Mouse (Mus musculus): ENCODE results near the gene Dnal1. TPM values are rescaled to one million over a fixed set of nuclear protein-coding genes. Genes with fewer than 3 reads are reported as not detected.

The Dnal1 gene
- polyA plus RNA-seq, 1 experiment: 0.44 TPM

- H3K36me3 ChIP-seq (replicated peaks; ENCODE audit: low read length): peaks cover 2% of the 10 kb centered on the region
Measured at GRCm38 (mm10) chr12:84125892-84126291, 11.7 kb downstream of the Dnal1 start.

GRCm38 (mm10) chr12:84126899-84127298 is 12.7 kb downstream of the Dnal1 start:
- no peak for TF ChIP-seq FLI1 (IDR thresholded peaks at IDR 0.05; ENCODE audit: low read length)
- no peak for TF ChIP-seq GATA1 (IDR thresholded peaks at IDR 0.05; ENCODE audit: borderline replicate concordance, low read length)
- Histone ChIP-seq H3K4me1 (peaks cover 10% of the 10 kb centered on the region), H3K4me3 (replicated peaks) (no peak overlapping the region), H3K9me3 (no peaks in the 10 kb centered on the region), H3K36me3 (replicated peaks; ENCODE audit: low read length) (peaks cover 2% of the 10 kb centered on the region), H3K27me3 (replicated peaks) (no peaks in the 10 kb centered on the region)

More at GRCm38 (mm10) chr12:84125892-84126291, 11.7 kb downstream of the Dnal1 start:
- Histone ChIP-seq H3K27me3 (replicated peaks) (no peaks in the 10 kb centered on the region), H3K4me1 (peaks cover 10% of the 10 kb centered on the region), H3K9me3 (no peaks in the 10 kb centered on the region), H3K4me3 (replicated peaks) (no peak overlapping the region)
- no peak for TF ChIP-seq GATA1 (IDR thresholded peaks at IDR 0.05; ENCODE audit: borderline replicate concordance, low read length)
- TF ChIP-seq FLI1 (IDR thresholded peaks at IDR 0.05; ENCODE audit: low read length): no peak

GRCm38 (mm10) chr12:84128576-84128975 is 14.4 kb downstream of the Dnal1 start:
- no peak for TF ChIP-seq GATA1 (IDR thresholded peaks at IDR 0.05; ENCODE audit: borderline replicate concordance, low read length)
- TF ChIP-seq FLI1 (IDR thresholded peaks at IDR 0.05; ENCODE audit: low read length): no peak
- peaks cover 2% of the 10 kb centered on the region for H3K36me3 ChIP-seq (replicated peaks; ENCODE audit: low read length)
- H3K27me3 ChIP-seq (replicated peaks): no peaks in the 10 kb centered on the region
- peaks cover 10% of the 10 kb centered on the region for H3K4me1 ChIP-seq
- H3K4me3 ChIP-seq (replicated peaks): no peak overlapping the region
- no peaks in the 10 kb centered on the region for H3K9me3 ChIP-seq

GRCm38 (mm10) chr12:84129931-84130330 is 15.8 kb downstream of the Dnal1 start:
- peaks cover 2% of the 10 kb centered on the region for H3K36me3 ChIP-seq (replicated peaks; ENCODE audit: low read length)
- H3K4me1 ChIP-seq: peaks cover 10% of the 10 kb centered on the region
- no peak for TF ChIP-seq FLI1 (IDR thresholded peaks at IDR 0.05; ENCODE audit: low read length)
- TF ChIP-seq GATA1 (IDR thresholded peaks at IDR 0.05; ENCODE audit: borderline replicate concordance, low read length): no peak
- no peaks in the 10 kb centered on the region for H3K27me3 ChIP-seq (replicated peaks)
- no peaks in the 10 kb centered on the region for H3K9me3 ChIP-seq
- H3K4me3 ChIP-seq (replicated peaks): no peak overlapping the region

GRCm38 (mm10) chr12:84132265-84132664 is 18.1 kb downstream of the Dnal1 start:
- H3K4me3 ChIP-seq (replicated peaks): no peak overlapping the region
- peaks cover 6% of the 10 kb centered on the region for H3K36me3 ChIP-seq (replicated peaks; ENCODE audit: low read length)
- no peaks in the 10 kb centered on the region for H3K9me3 ChIP-seq
- TF ChIP-seq GATA1 (IDR thresholded peaks at IDR 0.05; ENCODE audit: borderline replicate concordance, low read length): no peak
- no peak for TF ChIP-seq FLI1 (IDR thresholded peaks at IDR 0.05; ENCODE audit: low read length)
- peaks cover 14% of the 10 kb centered on the region for H3K4me1 ChIP-seq
- H3K27me3 ChIP-seq (replicated peaks): no peaks in the 10 kb centered on the region

GRCm38 (mm10) chr12:84137131-84137530 is 23.0 kb downstream of the Dnal1 start:
- TF ChIP-seq FLI1 (IDR thresholded peaks at IDR 0.05; ENCODE audit: low read length) (no peak), GATA1 (IDR thresholded peaks at IDR 0.05; ENCODE audit: borderline replicate concordance, low read length) (no peak)
- no peaks in the 10 kb centered on the region for H3K27me3 ChIP-seq (replicated peaks)
- H3K4me3 ChIP-seq (replicated peaks): no peak overlapping the region
- no peaks in the 10 kb centered on the region for H3K9me3 ChIP-seq
- H3K4me1 ChIP-seq: peaks cover 4% of the 10 kb centered on the region; the same call in 1 of the 2 replicates
- peaks cover 4% of the 10 kb centered on the region for H3K36me3 ChIP-seq (replicated peaks; ENCODE audit: low read length)

GRCm38 (mm10) chr12:84140135-84140534 is 26.0 kb downstream of the Dnal1 start:
- H3K27me3 ChIP-seq (replicated peaks): no peaks in the 10 kb centered on the region
- no peak overlapping the region for H3K4me3 ChIP-seq (replicated peaks)
- no peaks in the 10 kb centered on the region for H3K9me3 ChIP-seq
- TF ChIP-seq FLI1 (IDR thresholded peaks at IDR 0.05; ENCODE audit: low read length) (no peak), GATA1 (IDR thresholded peaks at IDR 0.05; ENCODE audit: borderline replicate concordance, low read length) (no peak)
- peaks cover 4% of the 10 kb centered on the region; the same call in 1 of the 2 replicates for H3K4me1 ChIP-seq
- peaks cover 4% of the 10 kb centered on the region for H3K36me3 ChIP-seq (replicated peaks; ENCODE audit: low read length)

GRCm38 (mm10) chr12:84141271-84141670 is 27.1 kb downstream of the Dnal1 start:
- no peaks in the 10 kb centered on the region for H3K27me3 ChIP-seq (replicated peaks)
- peaks cover 3% of the 10 kb centered on the region for H3K36me3 ChIP-seq (replicated peaks; ENCODE audit: low read length)
- TF ChIP-seq FLI1 (IDR thresholded peaks at IDR 0.05; ENCODE audit: low read length): no peak
- TF ChIP-seq GATA1 (IDR thresholded peaks at IDR 0.05; ENCODE audit: borderline replicate concordance, low read length): no peak
- peaks cover 1% of the 10 kb centered on the region for H3K4me1 ChIP-seq
- no peak overlapping the region for H3K4me3 ChIP-seq (replicated peaks)
- no peaks in the 10 kb centered on the region for H3K9me3 ChIP-seq

- peaks cover 12% of the 10 kb centered on the region for H3K36me3 ChIP-seq (replicated peaks; ENCODE audit: low read length)
- H3K4me1 ChIP-seq: peaks cover 6% of the 10 kb centered on the region
- H3K9me3 ChIP-seq: no peaks in the 10 kb centered on the region
- no peak overlapping the region for H3K4me3 ChIP-seq (replicated peaks)
- H3K27me3 ChIP-seq (replicated peaks): no peaks in the 10 kb centered on the region
- TF ChIP-seq GATA1 (IDR thresholded peaks at IDR 0.05; ENCODE audit: borderline replicate concordance, low read length): no peak
- no peak for TF ChIP-seq FLI1 (IDR thresholded peaks at IDR 0.05; ENCODE audit: low read length)
Measured at GRCm38 (mm10) chr12:84142281-84143050, 28.3 kb downstream of the Dnal1 start.

GRCm38 (mm10) chr12:84147954-84148621 is 33.9 kb downstream of the Dnal1 start, which contains the start of gene Pnma1:
Gene Pnma1, minus strand, starts transcription at chr12:84148489.
- Histone ChIP-seq H3K4me1 (peaks cover 24% of the 10 kb centered on the region), H3K9me3 (no peaks in the 10 kb centered on the region), H3K36me3 (replicated peaks; ENCODE audit: low read length) (peaks cover 66% of the 10 kb centered on the region), H3K4me3 (replicated peaks) (peak within 1 kb of the TSS; percentile 42), H3K27me3 (replicated peaks) (no peaks in the 10 kb centered on the region)
- TF ChIP-seq GATA1 (IDR thresholded peaks at IDR 0.05; ENCODE audit: borderline replicate concordance, low read length) (no peak), FLI1 (IDR thresholded peaks at IDR 0.05; ENCODE audit: low read length) (no peak)

Measured in megakaryocyte, embryonic 14.5 days (primary cell).